Mouse (Mus musculus): ENCODE measurements around the gene Pdlim5.

GRCm38 (mm10) chr3:142274451-142274850 is 121.0 kb downstream of the Pdlim5 start:
- TF ChIP-seq CTCF (IDR thresholded peaks at IDR 0.05; ENCODE audit: low read depth) (no peak), EP300 (IDR thresholded peaks at IDR 0.05; ENCODE audit: low read depth) (no peak)

All from liver, postnatal 0 days (tissue).